Mouse (Mus musculus): ENCODE data around the gene Rsbn1l.

Gene Rsbn1l

GRCm38 (mm10) chr5:20905437-20905836 lies 50.8 kb downstream of the Rsbn1l start:
- no peak for DNase-seq (ENCODE audit: low read depth, low spot score)

GRCm38 (mm10) chr5:20904647-20905046 lies 51.6 kb downstream of the Rsbn1l start:
- DNase-seq (ENCODE audit: low read depth, low spot score): no peak

GRCm38 (mm10) chr5:20897446-20898167 lies 58.6 kb downstream of the Rsbn1l start:
- DNase-seq (ENCODE audit: low read depth, low spot score): no peak

- no peak for DNase-seq (ENCODE audit: low read depth, low spot score)
These were observed 72.1 kb downstream of the Rsbn1l start for GRCm38 (mm10) chr5:20884036-20884620.

GRCm38 (mm10) chr5:20881915-20882800 lies 74.0 kb downstream of the Rsbn1l start, which contains the start of the genes Phtf2 and Tmem60:
Gene Phtf2, minus strand, starts transcription at chr5:20882124.
Gene Tmem60, plus strand, starts transcription at chr5:20882191.
- DNase-seq (ENCODE audit: low read depth, low spot score): peak; percentile 99

- peak; percentile 45 for DNase-seq (ENCODE audit: low read depth, low spot score)
These were observed 75.1 kb downstream of the Rsbn1l start for GRCm38 (mm10) chr5:20880797-20881775.

- no peak for DNase-seq (ENCODE audit: low read depth, low spot score)
These were observed 75.8 kb downstream of the Rsbn1l start for GRCm38 (mm10) chr5:20880386-20880785.

GRCm38 (mm10) chr5:20876934-20877426 lies 79.2 kb downstream of the Rsbn1l start:
- no peak for DNase-seq (ENCODE audit: low read depth, low spot score)

- peak; percentile 64 for DNase-seq (ENCODE audit: low read depth, low spot score)
These were observed 83.1 kb downstream of the Rsbn1l start for GRCm38 (mm10) chr5:20873146-20873545.

GRCm38 (mm10) chr5:20865193-20865755 lies 90.9 kb downstream of the Rsbn1l start:
- no peak for DNase-seq (ENCODE audit: low read depth, low spot score)

- DNase-seq (ENCODE audit: low read depth, low spot score): no peak
These were observed 91.8 kb downstream of the Rsbn1l start for GRCm38 (mm10) chr5:20864216-20864969.

GRCm38 (mm10) chr5:20861901-20862300 lies 94.3 kb downstream of the Rsbn1l start:
- peak; percentile 30 for DNase-seq (ENCODE audit: low read depth, low spot score)

GRCm38 (mm10) chr5:20860565-20860964 lies 95.6 kb downstream of the Rsbn1l start:
- no peak for DNase-seq (ENCODE audit: low read depth, low spot score)

GRCm38 (mm10) chr5:20858404-20858803 lies 97.8 kb downstream of the Rsbn1l start:
- no peak for DNase-seq (ENCODE audit: low read depth, low spot score)

- no peak for DNase-seq (ENCODE audit: low read depth, low spot score)
These were observed 101.1 kb downstream of the Rsbn1l start for GRCm38 (mm10) chr5:20855066-20855465.

GRCm38 (mm10) chr5:20847010-20847409 lies 109.2 kb downstream of the Rsbn1l start:
- DNase-seq (ENCODE audit: low read depth, low spot score): no peak

- no peak for DNase-seq (ENCODE audit: low read depth, low spot score)
These were observed 112.4 kb downstream of the Rsbn1l start for GRCm38 (mm10) chr5:20843816-20844215.

GRCm38 (mm10) chr5:20843405-20843804 lies 112.8 kb downstream of the Rsbn1l start:
- DNase-seq (ENCODE audit: low read depth, low spot score): no peak

All from 3T3-L1 (cell line).